Mouse (Mus musculus) embryonic facial prominence, embryonic 15.5 days (tissue): ENCODE measurements around the gene Scarb1. TPM values are rescaled to one million over a fixed set of nuclear protein-coding genes. Genes with fewer than 3 reads are reported as not detected.

ENCODE experiments used
- ATAC-seq: fragments of 200-750 bp; cut with Nextera tagmentation; 2 replicates; pipeline ENCODE4 v1.8.0; 2017; ENCODE audit warnings: low read depth, moderate TSS enrichment; ENCODE audit not compliant: insufficient number of reproducible peaks, low FRiP score, low TSS enrichment
- H3K27ac ChIP-seq: fragments of 300-500 bp; sonication (generic); replicated peaks from 2 replicates; pipeline ENCODE4 v1.5.1; 2015; ENCODE audit warnings: mild to moderate bottlenecking, inconsistent platforms
- H3K27me3 ChIP-seq: fragments of 300-500 bp; sonication (generic); 2 replicates; pipeline ENCODE4 v1.6.1; 2015; ENCODE audit warnings: inconsistent platforms
- H3K36me3 ChIP-seq: fragments of 300-500 bp; sonication (generic); 2 replicates; pipeline ENCODE4 v1.6.1; 2015; ENCODE audit warnings: mild to moderate bottlenecking, inconsistent platforms
- H3K4me1 ChIP-seq: fragments of 300-500 bp; sonication (generic); 2 replicates; pipeline ENCODE4 v1.6.1; 2015; ENCODE audit warnings: inconsistent platforms
- H3K4me2 ChIP-seq: fragments of 300-500 bp; sonication (generic); replicated peaks from 2 replicates; pipeline ENCODE4 v1.6.1; 2015; ENCODE audit warnings: mild to moderate bottlenecking, inconsistent platforms
- H3K4me3 ChIP-seq: fragments of 300-500 bp; sonication (generic); replicated peaks from 2 replicates; pipeline ENCODE4 v1.5.1; 2015; ENCODE audit warnings: mild to moderate bottlenecking, inconsistent platforms
- H3K9ac ChIP-seq: fragments of 300-500 bp; sonication (generic); 2 replicates; pipeline ENCODE4 v1.6.1; 2015; ENCODE audit warnings: inconsistent platforms
- H3K9me3 ChIP-seq: fragments of 300-500 bp; sonication (generic); replicated peaks from 2 replicates; pipeline ENCODE4 v1.6.1; 2016; ENCODE audit warnings: inconsistent platforms
- WGBS: fragments of 180-500 bp; shearing (Covaris S2); methylation state at CpG from one replicate; pipeline ENCODE4 v1.1.7; 2015; 5-methylcytosine and 5-hydroxymethylcytosine counted together
- polyA plus RNA-seq: library from polyadenylated mRNA; unstranded; fragments of >200 nt; fragmentation: Nextera tagmentation; extraction: Ambion mirVana; gene quantifications from 2 replicates; pipeline ENCODE4 v1.2.1, GENCODE M21; 2015

The Scarb1 gene
- polyA plus RNA-seq, 1 experiment from 2014 or later = 64.7 TPM

DNA sequence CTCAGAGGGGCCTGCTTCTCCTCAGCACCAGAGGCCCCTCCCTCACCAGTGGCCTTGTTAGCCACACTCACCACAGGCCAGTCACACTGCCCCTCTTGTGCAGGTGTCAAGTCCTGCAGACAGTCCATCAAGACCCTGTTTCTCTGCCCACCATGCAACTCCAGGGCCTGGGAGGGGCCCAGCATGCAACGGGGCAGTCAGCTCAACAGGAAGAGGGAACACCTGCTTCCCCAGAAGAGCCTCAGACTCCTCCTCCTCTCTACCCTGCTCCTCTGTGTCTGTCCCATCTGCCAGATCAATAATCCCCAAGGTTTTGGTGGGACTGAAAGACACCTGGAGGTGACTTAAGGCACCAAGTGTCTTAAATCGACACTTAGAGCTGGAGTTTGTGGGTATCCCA is 24.1 kb downstream of the Scarb1 start:
- H3K4me1 ChIP-seq = peaks cover 33% of the 10 kb centered on the region
- H3K9ac ChIP-seq = no peak overlapping the region
- no peaks in the 10 kb centered on the region for H3K36me3 ChIP-seq
- H3K27ac ChIP-seq = no peak overlapping the region
- H3K27me3 ChIP-seq = no peaks in the 10 kb centered on the region
- H3K4me3 ChIP-seq = no peak overlapping the region
- WGBS = 63% methylated on average over 2 of the region's 2 CpGs
- no peak overlapping the region for H3K4me2 ChIP-seq
- no peaks in the 10 kb centered on the region for H3K9me3 ChIP-seq
- ATAC-seq = no peak

DNA sequence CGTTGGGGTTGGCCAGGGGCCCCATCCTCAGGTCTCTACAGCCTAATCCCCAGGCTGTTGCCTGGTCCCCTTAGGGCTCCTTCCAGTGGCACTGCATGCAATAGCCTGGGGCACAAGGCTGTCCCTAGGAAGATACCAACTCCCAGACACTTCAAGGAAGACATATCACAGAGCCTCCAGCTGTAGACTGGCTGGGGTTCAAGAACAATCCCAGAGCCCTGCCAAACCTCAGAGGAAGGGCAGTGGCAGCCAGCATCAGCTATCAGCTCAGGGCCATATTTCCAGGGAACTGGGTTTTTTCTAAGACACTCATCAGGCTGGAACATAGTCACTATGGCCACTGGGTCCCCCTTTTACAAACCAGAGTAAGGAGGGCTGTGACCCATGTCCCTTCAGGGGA is 25.8 kb downstream of the Scarb1 start:
- 76% methylated on average over 1 of the region's 1 CpGs for WGBS
- no peaks in the 10 kb centered on the region for H3K36me3 ChIP-seq
- no peak overlapping the region for H3K9ac ChIP-seq
- no peak overlapping the region for H3K27ac ChIP-seq
- H3K27me3 ChIP-seq = no peaks in the 10 kb centered on the region
- H3K4me1 ChIP-seq = peaks cover 33% of the 10 kb centered on the region
- ATAC-seq = no peak
- H3K4me2 ChIP-seq = no peak overlapping the region
- H3K4me3 ChIP-seq = no peak overlapping the region
- H3K9me3 ChIP-seq = no peaks in the 10 kb centered on the region

DNA sequence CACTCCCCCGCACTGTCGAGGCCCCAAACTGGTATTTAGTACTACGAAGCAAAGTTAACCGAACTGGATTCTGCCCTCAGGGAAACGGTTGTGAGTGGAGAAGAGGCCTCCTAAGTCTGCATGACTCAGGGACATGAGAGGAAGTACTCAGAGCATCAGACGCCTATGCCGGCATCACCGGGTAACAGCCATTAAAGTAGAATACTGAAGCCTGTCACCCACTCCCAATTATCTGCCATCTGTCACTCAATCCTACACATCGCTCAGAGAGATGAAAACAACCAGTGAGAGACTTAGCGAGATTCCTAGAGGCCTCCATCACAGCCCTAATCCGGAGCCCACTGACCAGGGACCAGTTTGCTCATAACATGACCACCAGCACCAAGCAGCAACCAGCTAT is 26.9 kb downstream of the Scarb1 start:
- no peaks in the 10 kb centered on the region for H3K9me3 ChIP-seq
- ATAC-seq = no peak
- no peak overlapping the region for H3K4me3 ChIP-seq
- 62% methylated on average over 11 of the region's 11 CpGs for WGBS
- no peak overlapping the region for H3K9ac ChIP-seq
- H3K4me1 ChIP-seq = peaks cover 25% of the 10 kb centered on the region; the same call in 1 of the 2 replicates
- no peak overlapping the region for H3K27ac ChIP-seq
- H3K27me3 ChIP-seq = no peaks in the 10 kb centered on the region
- H3K4me2 ChIP-seq = no peak overlapping the region
- no peaks in the 10 kb centered on the region for H3K36me3 ChIP-seq

GRCm38 (mm10) chr5:125312970-125313597 is 27.8 kb downstream of the Scarb1 start:
- Histone ChIP-seq H3K27me3 (no peaks in the 10 kb centered on the region), H3K9me3 (no peaks in the 10 kb centered on the region), H3K9ac (no peak overlapping the region), H3K27ac (no peak overlapping the region), H3K4me1 (peaks cover 23% of the 10 kb centered on the region; the same call in 1 of the 2 replicates), H3K4me2 (no peak overlapping the region), H3K36me3 (no peaks in the 10 kb centered on the region), H3K4me3 (no peak overlapping the region)
- no peak for ATAC-seq
- WGBS = 75% methylated on average over 13 of the region's 13 CpGs

GRCm38 (mm10) chr5:125310986-125311385 is 29.9 kb downstream of the Scarb1 start:
- no peak for ATAC-seq
- WGBS = 80% methylated on average over 2 of the region's 2 CpGs
- Histone ChIP-seq H3K4me3 (no peak overlapping the region), H3K4me1 (peaks cover 33% of the 10 kb centered on the region; the same call in 1 of the 2 replicates), H3K9me3 (no peaks in the 10 kb centered on the region), H3K4me2 (no peak overlapping the region), H3K27me3 (no peaks in the 10 kb centered on the region), H3K36me3 (no peaks in the 10 kb centered on the region), H3K9ac (no peak overlapping the region), H3K27ac (no peak overlapping the region)

GRCm38 (mm10) chr5:125309193-125309592 is 31.7 kb downstream of the Scarb1 start:
- no peak for ATAC-seq
- Histone ChIP-seq H3K9me3 (no peaks in the 10 kb centered on the region), H3K27ac (no peak overlapping the region), H3K4me2 (no peak overlapping the region), H3K36me3 (no peaks in the 10 kb centered on the region), H3K4me3 (no peak overlapping the region), H3K4me1 (peaks cover 39% of the 10 kb centered on the region), H3K27me3 (no peaks in the 10 kb centered on the region), H3K9ac (no peak overlapping the region)
- WGBS = 68% methylated on average over 7 of the region's 7 CpGs

DNA sequence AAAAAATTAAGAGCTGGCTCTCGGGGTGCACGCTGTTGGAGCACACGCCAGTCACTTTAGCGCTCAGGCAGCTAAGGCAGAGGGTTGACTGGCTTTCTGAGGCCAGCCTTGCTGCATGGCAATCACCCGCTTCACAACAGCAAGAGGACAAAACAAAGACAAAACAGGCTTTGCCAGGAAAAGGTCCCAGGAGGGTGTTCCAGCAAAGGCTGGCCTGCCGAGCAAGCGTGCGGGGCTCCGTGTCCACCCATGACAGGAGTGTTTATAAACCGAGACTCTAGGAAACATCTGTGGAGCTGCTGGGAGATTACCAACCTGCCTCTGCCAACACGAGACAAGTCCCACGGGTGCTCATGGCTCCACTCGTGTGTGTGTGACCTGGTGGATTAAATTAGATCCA is 34.1 kb downstream of the Scarb1 start:
- no peaks in the 10 kb centered on the region for H3K9me3 ChIP-seq
- H3K4me1 ChIP-seq = peaks cover 21% of the 10 kb centered on the region
- H3K4me2 ChIP-seq = no peak overlapping the region
- 56% methylated on average over 13 of the region's 13 CpGs for WGBS
- no peak overlapping the region for H3K4me3 ChIP-seq
- peaks cover 12% of the 10 kb centered on the region for H3K36me3 ChIP-seq
- H3K27ac ChIP-seq = peak overlapping the region; percentile 25; the same call in 1 of the 2 replicates
- H3K9ac ChIP-seq = no peak overlapping the region
- H3K27me3 ChIP-seq = no peaks in the 10 kb centered on the region
- no peak for ATAC-seq

DNA sequence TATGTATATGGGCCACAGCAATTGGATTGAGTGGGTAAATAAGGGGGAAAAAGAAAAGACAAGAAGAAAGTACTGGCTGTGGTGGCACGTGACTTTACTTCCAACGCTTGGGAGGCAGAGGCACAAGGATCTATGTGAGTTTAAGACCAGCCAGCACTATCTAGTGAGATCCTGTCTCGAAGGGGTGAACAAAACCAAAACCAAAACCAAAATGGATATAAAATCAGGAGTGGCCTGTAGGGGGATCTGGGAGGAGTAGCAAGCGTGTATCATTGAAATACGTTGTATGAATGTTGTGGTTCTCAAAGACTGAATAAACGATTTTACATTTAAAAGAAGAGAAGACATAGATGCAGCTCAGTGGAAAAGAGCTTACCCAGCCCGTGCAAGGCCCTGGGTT is 34.5 kb downstream of the Scarb1 start:
- no peak for ATAC-seq
- Histone ChIP-seq H3K9ac (no peak overlapping the region), H3K36me3 (peaks cover 12% of the 10 kb centered on the region), H3K27me3 (no peaks in the 10 kb centered on the region), H3K4me3 (no peak overlapping the region), H3K4me2 (no peak overlapping the region), H3K9me3 (no peaks in the 10 kb centered on the region), H3K4me1 (peaks cover 21% of the 10 kb centered on the region), H3K27ac (no peak overlapping the region)
- 72% methylated on average over 7 of the region's 7 CpGs for WGBS

DNA sequence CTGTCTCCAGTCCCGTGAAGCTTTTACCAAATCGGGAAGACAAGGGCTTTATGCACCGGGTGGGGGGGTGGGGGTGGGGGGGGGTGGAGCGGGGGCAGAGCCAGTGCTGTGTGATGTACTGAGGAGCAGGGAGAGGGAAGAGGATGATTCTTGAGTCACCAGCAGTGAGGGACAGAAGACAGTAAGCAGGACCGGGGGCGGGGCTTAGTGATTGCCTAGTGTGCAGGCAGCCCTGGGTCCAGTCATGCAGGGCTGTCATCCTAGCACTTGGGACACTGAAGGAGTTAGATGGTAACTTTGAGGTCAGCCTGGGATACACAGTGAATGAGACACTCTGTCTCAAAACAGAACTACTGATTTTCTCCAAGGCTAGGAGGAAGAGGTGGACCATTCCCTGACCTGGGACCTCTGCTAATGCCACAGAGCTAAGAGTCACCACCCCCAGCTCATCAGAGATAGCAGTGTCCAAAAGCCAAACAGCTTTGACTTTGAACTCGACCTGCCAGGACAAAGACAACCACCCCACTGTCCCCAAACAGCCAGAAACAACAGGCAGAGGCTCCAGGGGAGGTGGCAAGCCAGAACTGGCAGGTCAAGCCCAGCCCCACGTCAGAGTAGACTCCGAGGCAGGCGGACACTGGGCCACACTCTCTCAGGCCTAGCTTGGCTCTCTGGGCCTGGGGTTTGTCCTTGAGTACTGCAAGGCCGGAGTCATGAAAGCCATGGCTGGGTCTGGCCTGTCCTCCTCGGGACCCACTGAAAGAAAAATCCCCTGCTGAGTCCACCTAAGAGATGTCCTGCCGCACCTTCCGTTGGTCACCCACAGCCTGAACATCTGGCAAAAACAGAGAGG is 35.4 kb downstream of the Scarb1 start:
- WGBS = 55% methylated on average over 14 of the region's 14 CpGs
- Histone ChIP-seq H3K4me3 (no peak overlapping the region), H3K9me3 (no peaks in the 10 kb centered on the region), H3K9ac (no peak overlapping the region), H3K4me1 (peaks cover 21% of the 10 kb centered on the region), H3K4me2 (no peak overlapping the region), H3K36me3 (peaks cover 15% of the 10 kb centered on the region), H3K27ac (no peak overlapping the region), H3K27me3 (no peaks in the 10 kb centered on the region)
- ATAC-seq = no peak

DNA sequence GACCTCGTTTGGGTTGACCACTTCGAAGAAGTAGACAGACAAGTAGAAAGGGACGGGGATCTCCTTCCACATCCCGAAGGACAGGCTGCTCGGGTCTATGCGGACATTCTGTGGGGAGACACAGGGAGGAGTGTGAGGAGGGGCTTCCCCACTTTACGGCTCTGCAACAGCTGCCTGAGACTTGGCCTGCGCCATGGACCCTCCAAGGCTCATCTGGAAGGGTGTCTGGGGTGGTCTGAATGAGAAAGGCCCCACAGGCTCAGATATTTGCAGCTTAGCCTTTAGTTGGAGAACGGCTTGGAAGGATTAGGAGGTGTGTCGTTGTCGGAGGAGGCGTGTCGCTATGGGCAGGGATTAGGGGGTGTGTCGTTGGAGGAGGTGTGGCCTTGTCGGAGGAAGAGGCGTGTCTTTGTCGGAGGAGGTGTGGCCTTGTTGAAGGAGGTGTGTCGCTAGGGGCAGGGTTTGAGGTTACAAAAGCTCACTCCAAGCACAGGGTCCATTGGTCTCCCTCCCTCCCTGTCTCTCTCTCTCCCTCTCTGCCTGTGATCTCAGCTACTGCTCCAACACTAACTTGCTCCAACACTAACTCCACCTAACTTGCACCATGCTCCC is 36.5 kb downstream of the Scarb1 start:
- Histone ChIP-seq H3K4me1 (peaks cover 21% of the 10 kb centered on the region), H3K4me2 (0 out of 2 replicates have a peak overlapping the region, but pooled peaks have one; percentile 4), H3K27ac (no peak overlapping the region), H3K27me3 (no peaks in the 10 kb centered on the region), H3K9ac (no peak overlapping the region), H3K9me3 (no peaks in the 10 kb centered on the region), H3K4me3 (no peak overlapping the region), H3K36me3 (peaks cover 26% of the 10 kb centered on the region)
- peak; percentile 31; the same call in 1 of the 2 replicates for ATAC-seq
- 26% methylated on average over 18 of the region's 18 CpGs for WGBS

GRCm38 (mm10) chr5:125303055-125303454 is 37.8 kb downstream of the Scarb1 start:
- Histone ChIP-seq H3K27me3 (no peaks in the 10 kb centered on the region), H3K9me3 (no peaks in the 10 kb centered on the region), H3K27ac (no peak overlapping the region), H3K4me3 (no peak overlapping the region), H3K4me2 (no peak overlapping the region), H3K4me1 (peaks cover 21% of the 10 kb centered on the region), H3K9ac (no peak overlapping the region), H3K36me3 (peaks cover 32% of the 10 kb centered on the region)
- WGBS = 92% methylated on average over 6 of the region's 6 CpGs
- no peak for ATAC-seq
